Mouse (Mus musculus): Measurements from ENCODE around the gene Gm7982. TPM values are rescaled to one million over a fixed set of nuclear protein-coding genes. Genes with fewer than 3 reads are reported as not detected.

The Gm7982 gene
- polyA plus RNA-seq (2012; rRNA removed) = not detected in 2 replicates

GRCm38 (mm10) chr5:95741714-95742113 lies at the start of gene Gm7982:
Gene Gm7982 (plus strand): TSS chr5:95742014.

GRCm38 (mm10) chr5:95736073-95736472 lies 5.7 kb upstream of the Gm7982 start, which contains the start of gene Gm7978:
Gene Gm7978 (minus strand): TSS chr5:95736173.

GRCm38 (mm10) chr5:95775690-95776089 lies 33.9 kb downstream of the Gm7982 start, which contains the start of gene E330014E10Rik:
Gene E330014E10Rik (plus strand): TSS chr5:95775990.

Other genes starting within 250 kb of the Gm7982 start
- gene Gm3286, start 231.3 kb upstream of the Gm7982 start, polyA plus RNA-seq (2012; rRNA removed) = not detected in 2 replicates
- not detected in 2 replicates for gene Gm7971, start 147.1 kb upstream of the Gm7982 start, polyA plus RNA-seq (2012; rRNA removed)
- not detected in 2 replicates for gene Gm7978, start 5.8 kb upstream of the Gm7982 start, polyA plus RNA-seq (2012; rRNA removed)
- gene E330014E10Rik, start 34.0 kb downstream of the Gm7982 start, polyA plus RNA-seq (2012; rRNA removed) = not detected in 2 replicates
- gene Cxcl13, start 214.9 kb downstream of the Gm7982 start, polyA plus RNA-seq (2012; rRNA removed) = 0.17 and 1.0 TPM in 2 replicates